Mouse (Mus musculus) lung, embryonic 15.5 days (tissue): Measurements from ENCODE around the gene Junb. TPM values are rescaled to one million over a fixed set of nuclear protein-coding genes. Genes with fewer than 3 reads are reported as not detected.
A peak's percentile ranks its signal among the peaks of the same experiment; 100 is the strongest.

Experiments used
- ATAC-seq: fragments of 200-750 bp; cut with Nextera tagmentation; 2 replicates; pipeline ENCODE4 v1.8.0; 2017; ENCODE audit warnings: moderate number of reproducible peaks, borderline replicate concordance; ENCODE audit not compliant: low FRiP score, low TSS enrichment; ENCODE audit errors: extremely low read depth
- H3K27ac ChIP-seq: fragments of 300-500 bp; sonication (generic); 2 replicates; pipeline ENCODE4 v1.5.1; 2015; ENCODE audit warnings: moderate library complexity, mild to moderate bottlenecking, inconsistent platforms
- H3K27me3 ChIP-seq: fragments of 300-500 bp; sonication (generic); 2 replicates; pipeline ENCODE4 v1.6.1; 2015; ENCODE audit warnings: inconsistent platforms
- H3K36me3 ChIP-seq: fragments of 300-500 bp; sonication (generic); 2 replicates; pipeline ENCODE4 v1.6.1; 2015; ENCODE audit warnings: inconsistent platforms
- H3K4me1 ChIP-seq: fragments of 300-500 bp; sonication (generic); 2 replicates; pipeline ENCODE4 v1.6.1; 2015; ENCODE audit warnings: inconsistent platforms
- H3K4me2 ChIP-seq: fragments of 300-500 bp; sonication (generic); 2 replicates; pipeline ENCODE4 v1.6.1; 2015; ENCODE audit warnings: inconsistent platforms, mild to moderate bottlenecking, moderate library complexity
- H3K4me3 ChIP-seq: fragments of 300-500 bp; sonication (generic); 2 replicates; pipeline ENCODE4 v1.5.1; 2015; ENCODE audit warnings: mild to moderate bottlenecking, inconsistent platforms
- H3K9ac ChIP-seq: fragments of 300-500 bp; sonication (generic); 2 replicates; pipeline ENCODE4 v1.6.1; 2015; ENCODE audit warnings: inconsistent platforms
- H3K9me3 ChIP-seq: fragments of 300-500 bp; sonication (generic); 2 replicates; pipeline ENCODE4 v1.6.1; 2016; ENCODE audit warnings: inconsistent platforms
- WGBS: fragments of 180-500 bp; shearing (Covaris S2); methylation state at CpG from one replicate; pipeline ENCODE4 v1.1.7; 2015; 5-methylcytosine and 5-hydroxymethylcytosine counted together
- polyA plus RNA-seq: library from polyadenylated mRNA; unstranded; fragments of >200 nt; fragmentation: Nextera tagmentation; extraction: Ambion mirVana; gene quantifications from 2 replicates; pipeline ENCODE4 v1.2.1, GENCODE M21; 2015

Gene Junb
- polyA plus RNA-seq, 1 experiment from 2014 or later = 20.5 TPM

GRCm38 (mm10) chr8:85013230-85013840, 34.8 kb upstream of the Junb start:
- Histone ChIP-seq H3K27me3 (peaks cover 57% of the 10 kb centered on the region), H3K4me1 (peaks cover 5% of the 10 kb centered on the region), H3K4me3 (peak overlapping the region; percentile 27), H3K4me2 (peak overlapping the region; percentile 57), H3K36me3 (peaks cover 11% of the 10 kb centered on the region), H3K27ac (no peak overlapping the region), H3K9ac (peak overlapping the region; percentile 20; the same call in 1 of the 2 replicates), H3K9me3 (no peaks in the 10 kb centered on the region)
- 3% methylated on average over 25 of the region's 26 CpGs for WGBS
- peak; percentile 53; the same call in 1 of the 2 replicates for ATAC-seq

- Histone ChIP-seq H3K27me3 (peaks cover 69% of the 10 kb centered on the region), H3K27ac (no peak overlapping the region), H3K4me1 (peaks cover 5% of the 10 kb centered on the region), H3K4me3 (no peak overlapping the region), H3K9ac (no peak overlapping the region), H3K4me2 (no peak overlapping the region), H3K9me3 (no peaks in the 10 kb centered on the region), H3K36me3 (no peaks in the 10 kb centered on the region)
- 11% methylated on average over 28 of the region's 28 CpGs for WGBS
- ATAC-seq = no peak
Observed at GRCm38 (mm10) chr8:85011242-85011641, 32.7 kb upstream of the Junb start.

- no peak for ATAC-seq
- H3K27me3 ChIP-seq = peaks cover 46% of the 10 kb centered on the region
Observed at GRCm38 (mm10) chr8:85007686-85008085, 29.2 kb upstream of the Junb start.

GRCm38 (mm10) chr8:84997649-84998295, 19.3 kb upstream of the Junb start:
- peaks cover 3% of the 10 kb centered on the region for H3K4me1 ChIP-seq
- no peak overlapping the region for H3K9ac ChIP-seq
- H3K27ac ChIP-seq = no peak overlapping the region
- no peak overlapping the region for H3K4me3 ChIP-seq
- H3K36me3 ChIP-seq = no peaks in the 10 kb centered on the region
- H3K27me3 ChIP-seq = 0 out of 2 replicates have a peak, but pooled peaks cover 7% of the 10 kb centered on the region
- ATAC-seq = peak; percentile 68
- no peak overlapping the region for H3K4me2 ChIP-seq
- no peaks in the 10 kb centered on the region for H3K9me3 ChIP-seq
- WGBS = 8% methylated on average over 19 of the region's 19 CpGs

More at GRCm38 (mm10) chr8:85007686-85008085, 29.2 kb upstream of the Junb start:
- Histone ChIP-seq H3K9me3 (no peaks in the 10 kb centered on the region), H3K4me2 (no peak overlapping the region), H3K9ac (no peak overlapping the region), H3K36me3 (no peaks in the 10 kb centered on the region), H3K4me1 (no peaks in the 10 kb centered on the region), H3K27ac (no peak overlapping the region), H3K4me3 (no peak overlapping the region)
- WGBS = 9% methylated on average over 25 of the region's 25 CpGs

- H3K4me1 ChIP-seq = peaks cover 3% of the 10 kb centered on the region
- ATAC-seq = no peak
- H3K9me3 ChIP-seq = no peaks in the 10 kb centered on the region
- no peak overlapping the region for H3K4me3 ChIP-seq
- H3K27me3 ChIP-seq = 0 out of 2 replicates have a peak, but pooled peaks cover 7% of the 10 kb centered on the region
- 80% methylated on average over 5 of the region's 5 CpGs for WGBS
- no peak overlapping the region for H3K4me2 ChIP-seq
- no peak overlapping the region for H3K9ac ChIP-seq
- no peaks in the 10 kb centered on the region for H3K36me3 ChIP-seq
- H3K27ac ChIP-seq = no peak overlapping the region
Observed at GRCm38 (mm10) chr8:84996978-84997377, 18.5 kb upstream of the Junb start.

GRCm38 (mm10) chr8:84995680-84996079, 17.2 kb upstream of the Junb start:
- no peak overlapping the region for H3K9ac ChIP-seq
- WGBS = 32% methylated on average over 25 of the region's 25 CpGs
- no peak for ATAC-seq
- peaks cover 11% of the 10 kb centered on the region for H3K4me1 ChIP-seq
- H3K36me3 ChIP-seq = no peaks in the 10 kb centered on the region
- no peak overlapping the region for H3K4me3 ChIP-seq
- H3K27me3 ChIP-seq = 0 out of 2 replicates have a peak, but pooled peaks cover 7% of the 10 kb centered on the region
- H3K4me2 ChIP-seq = no peak overlapping the region
- no peaks in the 10 kb centered on the region for H3K9me3 ChIP-seq
- no peak overlapping the region for H3K27ac ChIP-seq

GRCm38 (mm10) chr8:84994375-84994774, 15.9 kb upstream of the Junb start:
- H3K4me3 ChIP-seq = no peak overlapping the region
- H3K9me3 ChIP-seq = no peaks in the 10 kb centered on the region
- 0 out of 2 replicates have a peak, but pooled peaks cover 7% of the 10 kb centered on the region for H3K27me3 ChIP-seq
- no peak overlapping the region for H3K9ac ChIP-seq
- H3K27ac ChIP-seq = no peak overlapping the region
- no peak for ATAC-seq
- H3K4me1 ChIP-seq = peaks cover 15% of the 10 kb centered on the region
- 89% methylated on average over 9 of the region's 9 CpGs for WGBS
- H3K4me2 ChIP-seq = no peak overlapping the region
- H3K36me3 ChIP-seq = no peaks in the 10 kb centered on the region

- Histone ChIP-seq H3K27me3 (peaks cover 6% of the 10 kb centered on the region; the same call in 1 of the 2 replicates), H3K9me3 (no peaks in the 10 kb centered on the region), H3K4me2 (peak overlapping the region; percentile 85), H3K27ac (peak overlapping the region; percentile 83), H3K9ac (peak overlapping the region; percentile 62), H3K4me3 (peak overlapping the region; percentile 53), H3K4me1 (peaks cover 25% of the 10 kb centered on the region), H3K36me3 (no peaks in the 10 kb centered on the region)
- peak; percentile 69 for ATAC-seq
- 1% methylated on average over 15 of the region's 15 CpGs for WGBS
Observed at GRCm38 (mm10) chr8:84990836-84991235, 12.3 kb upstream of the Junb start.

GRCm38 (mm10) chr8:84990349-84990748, 11.8 kb upstream of the Junb start, which contains the start of gene Hook2:
Gene Hook2, plus strand, starts transcription at chr8:84990603.
- H3K4me2 ChIP-seq = peak within 1 kb of the TSS; percentile 85
- WGBS = 1% methylated on average over 28 of the region's 28 CpGs
- ATAC-seq = peak; percentile 87
- H3K9ac ChIP-seq = peak within 1 kb of the TSS; percentile 62
- H3K36me3 ChIP-seq = no peaks in the 10 kb centered on the region
- H3K4me3 ChIP-seq = peak within 1 kb of the TSS; percentile 53
- peaks cover 6% of the 10 kb centered on the region; the same call in 1 of the 2 replicates for H3K27me3 ChIP-seq
- H3K27ac ChIP-seq = peak within 1 kb of the TSS; percentile 83
- H3K9me3 ChIP-seq = no peaks in the 10 kb centered on the region
- peaks cover 30% of the 10 kb centered on the region for H3K4me1 ChIP-seq

- Histone ChIP-seq H3K4me2 (peak overlapping the region; percentile 85), H3K4me3 (peak overlapping the region; percentile 53), H3K27me3 (peaks cover 6% of the 10 kb centered on the region; the same call in 1 of the 2 replicates), H3K9me3 (no peaks in the 10 kb centered on the region), H3K4me1 (peaks cover 35% of the 10 kb centered on the region), H3K36me3 (no peaks in the 10 kb centered on the region), H3K27ac (peak overlapping the region; percentile 83), H3K9ac (peak overlapping the region; percentile 59)
- ATAC-seq = peak; percentile 60; the same call in 1 of the 2 replicates
- under 1% methylated on average over 15 of the region's 15 CpGs for WGBS
Observed at GRCm38 (mm10) chr8:84989810-84990209, 11.3 kb upstream of the Junb start.

GRCm38 (mm10) chr8:84989311-84989731, 10.8 kb upstream of the Junb start:
- Histone ChIP-seq H3K27ac (peak overlapping the region; percentile 83), H3K4me3 (peak overlapping the region; percentile 53), H3K9ac (no peak overlapping the region; the same call in 1 of the 2 replicates), H3K9me3 (no peaks in the 10 kb centered on the region), H3K36me3 (no peaks in the 10 kb centered on the region), H3K4me2 (peak overlapping the region; percentile 85), H3K27me3 (peaks cover 4% of the 10 kb centered on the region; the same call in 1 of the 2 replicates), H3K4me1 (peaks cover 40% of the 10 kb centered on the region)
- no peak for ATAC-seq
- 15% methylated on average over 15 of the region's 15 CpGs for WGBS

GRCm38 (mm10) chr8:84987903-84988302, 9.4 kb upstream of the Junb start:
- Histone ChIP-seq H3K27ac (no peak overlapping the region), H3K27me3 (peaks cover 3% of the 10 kb centered on the region; the same call in 1 of the 2 replicates), H3K36me3 (no peaks in the 10 kb centered on the region), H3K4me2 (no peak overlapping the region), H3K9ac (no peak overlapping the region), H3K4me3 (no peak overlapping the region), H3K4me1 (peaks cover 47% of the 10 kb centered on the region), H3K9me3 (no peaks in the 10 kb centered on the region)
- no peak for ATAC-seq
- WGBS = 55% methylated on average over 2 of the region's 2 CpGs
